Mouse (Mus musculus) spleen, adult 2 months (tissue): ENCODE results near the gene Cpd. TPM values are rescaled to one million over a fixed set of nuclear protein-coding genes. Genes with fewer than 3 reads are reported as not detected.

ENCODE experiments used
- DNase-seq, 2 experiments: peaks; one replicate each; pipeline versions ENCODE4 v3.0.0 to v3.0.0-alpha.2; 2012 to 2021; ENCODE audit warnings: low spot score in 2 of 2, low read depth in 1 of 2
- H3K27ac ChIP-seq: fragments of 200-500 bp; 2 replicates; pipeline ENCODE4 v1.5.1; 2012; ENCODE audit warnings: low read length, inconsistent platforms; ENCODE audit not compliant: insufficient read depth
- H3K27me3 ChIP-seq: fragments of 200-500 bp; 2 replicates; pipeline ENCODE4 v1.6.1; 2012; ENCODE audit warnings: mild to moderate bottlenecking, moderate library complexity, low read length, inconsistent platforms; ENCODE audit not compliant: control insufficient read depth, insufficient read depth
- H3K36me3 ChIP-seq: fragments of 200-500 bp; 2 replicates; pipeline ENCODE4 v1.6.1; 2012; ENCODE audit warnings: mild to moderate bottlenecking, low read length, inconsistent platforms; ENCODE audit not compliant: control insufficient read depth, insufficient read depth
- H3K4me1 ChIP-seq: fragments of 200-500 bp; 2 replicates; pipeline ENCODE4 v1.6.1; 2011; ENCODE audit warnings: inconsistent platforms; ENCODE audit not compliant: control insufficient read depth, insufficient read depth, insufficient read length
- H3K4me3 ChIP-seq: fragments of 200-500 bp; 2 replicates; pipeline ENCODE4 v1.5.1; 2011; ENCODE audit warnings: mild to moderate bottlenecking, inconsistent platforms; ENCODE audit not compliant: insufficient read depth, insufficient read length; ENCODE audit errors: extremely low read depth
- CTCF ChIP-seq: fragments of 200-500 bp; IDR thresholded peaks from 2 replicates; pipeline ENCODE4 v1.5.1; 2011; ENCODE audit warnings: mild to moderate bottlenecking, inconsistent platforms; ENCODE audit not compliant: insufficient read depth, insufficient read length, insufficient replicate concordance; ENCODE audit errors: extremely low read depth
- POLR2A ChIP-seq: fragments of 200-500 bp; IDR thresholded peaks from 2 replicates; pipeline ENCODE4 v1.6.1; 2011; ENCODE audit warnings: low read depth, low read length, inconsistent platforms
- WGBS: fragments of 180-500 bp; shearing (Covaris S2); methylation state at CpG from one replicate; pipeline ENCODE4 v1.1.7; 2018; 5-methylcytosine and 5-hydroxymethylcytosine counted together
- polyA plus RNA-seq: library from polyadenylated mRNA; depleted of rRNA; stranded (reverse); fragments of >200 nt; gene quantifications from 2 replicates; pipeline ENCODE4 v1.2.3, GENCODE M21; 2012; rRNA removed

The Cpd gene
- polyA plus RNA-seq, 1 experiment = 3.4 TPM

GRCm38 (mm10) chr11:76735753-76736324 lies 111.0 kb downstream of the Cpd start:
- TF ChIP-seq POLR2A (no peak), CTCF (no peak)
- DNase-seq = no peak
- Histone ChIP-seq H3K27me3 (no peaks in the 10 kb centered on the region), H3K4me1 (peaks cover 13% of the 10 kb centered on the region; the same call in 1 of the 2 replicates), H3K27ac (peak overlapping the region; percentile 92), H3K4me3 (no peak overlapping the region), H3K36me3 (peaks cover 10% of the 10 kb centered on the region)
- WGBS = 17% methylated on average over 4 of the region's 4 CpGs

GRCm38 (mm10) chr11:76734560-76734959 lies 112.3 kb downstream of the Cpd start:
- peak in 1 of 2 experiments; percentile 26 for DNase-seq
- no peak overlapping the region for H3K4me3 ChIP-seq
- H3K27me3 ChIP-seq = no peaks in the 10 kb centered on the region
- H3K36me3 ChIP-seq = peaks cover 17% of the 10 kb centered on the region
- H3K27ac ChIP-seq = peak overlapping the region; percentile 54; the same call in 1 of the 2 replicates
- no peak for TF ChIP-seq POLR2A
- no peak for TF ChIP-seq CTCF
- H3K4me1 ChIP-seq = peaks cover 13% of the 10 kb centered on the region; the same call in 1 of the 2 replicates
- 7% methylated on average over 3 of the region's 3 CpGs for WGBS

- Histone ChIP-seq H3K27ac (no peak overlapping the region), H3K36me3 (peaks cover 30% of the 10 kb centered on the region), H3K4me1 (peaks cover 6% of the 10 kb centered on the region; the same call in 1 of the 2 replicates), H3K4me3 (no peak overlapping the region), H3K27me3 (no peaks in the 10 kb centered on the region)
- TF ChIP-seq CTCF (no peak), POLR2A (no peak)
- 76% methylated on average over 3 of the region's 3 CpGs for WGBS
- no peak for DNase-seq
These were observed 116.2 kb downstream of the Cpd start for GRCm38 (mm10) chr11:76730650-76731049.

Other genes with a start within 250 kb of the Cpd start
- 37.2 and 41.9 TPM in 2 replicates for gene Abr, start 224.7 kb downstream of the Cpd start, polyA plus RNA-seq
- not detected in 2 replicates for gene Bhlha9, start 174.5 kb downstream of the Cpd start, polyA plus RNA-seq
- gene Trarg1, start 167.2 kb downstream of the Cpd start, polyA plus RNA-seq = 0.61 and 0.78 TPM in 2 replicates
- gene Gosr1, start 83.4 kb downstream of the Cpd start, polyA plus RNA-seq = 11.8 and 12.2 TPM in 2 replicates
- not detected in 2 replicates for gene Tmigd1, start 55.1 kb upstream of the Cpd start, polyA plus RNA-seq
- gene Blmh, start 77.8 kb upstream of the Cpd start, polyA plus RNA-seq = 5.9 and 6.2 TPM in 2 replicates
- 6.1 and 6.2 TPM in 2 replicates for gene Slc6a4, start 151.6 kb upstream of the Cpd start, polyA plus RNA-seq
- gene Nsrp1, start 231.4 kb upstream of the Cpd start, polyA plus RNA-seq = 0.65 and 0.77 TPM in 2 replicates